Mouse (Mus musculus) neural tube, embryonic 11.5 days (tissue): ENCODE data around the gene Msh6. TPM values are rescaled to one million over a fixed set of nuclear protein-coding genes. Genes with fewer than 3 reads are reported as not detected.
"Not testable (repeated sequence)": the region's sequence is repeated elsewhere in the genome, so short reads cannot be mapped to it uniquely, and the experiment has no call there.

Experiments
- ATAC-seq: fragments of 200-750 bp; cut with Nextera tagmentation; 2 replicates; pipeline ENCODE4 v1.8.0; 2017; ENCODE audit warnings: moderate number of reproducible peaks, mild to moderate bottlenecking, moderate TSS enrichment, moderate library complexity; ENCODE audit not compliant: insufficient read depth, low FRiP score, low TSS enrichment
- DNase-seq: peaks from one replicate; pipeline ENCODE4 v3.0.0-alpha.2; 2015; ENCODE audit warnings: low spot score
- H3K27ac ChIP-seq: fragments of 300-500 bp; sonication (generic); 2 replicates; pipeline ENCODE4 v1.5.1; 2014; ENCODE audit warnings: low read depth, mild to moderate bottlenecking, low read length
- H3K27me3 ChIP-seq: fragments of 300-500 bp; sonication (generic); 2 replicates; pipeline ENCODE4 v1.6.1; 2014; ENCODE audit warnings: mild to moderate bottlenecking, low read length, mixed read lengths; ENCODE audit not compliant: control insufficient read depth, insufficient read depth
- H3K36me3 ChIP-seq: fragments of 300-500 bp; sonication (generic); 2 replicates; pipeline ENCODE4 v1.6.1; 2014; ENCODE audit warnings: mild to moderate bottlenecking, low read length, moderate library complexity, mixed read lengths; ENCODE audit not compliant: control insufficient read depth, insufficient read depth
- H3K4me1 ChIP-seq: fragments of 300-500 bp; sonication (generic); 2 replicates; pipeline ENCODE4 v1.6.1; 2014; ENCODE audit warnings: low read length, mixed read lengths; ENCODE audit not compliant: control insufficient read depth, insufficient read depth
- H3K4me2 ChIP-seq: fragments of 300-500 bp; sonication (generic); 2 replicates; pipeline ENCODE4 v1.6.1; 2014; ENCODE audit warnings: low read depth, mild to moderate bottlenecking, moderate library complexity
- H3K4me3 ChIP-seq: fragments of 300-500 bp; sonication (generic); 2 replicates; pipeline ENCODE4 v1.5.1; 2014; ENCODE audit warnings: low read depth, low read length
- H3K9ac ChIP-seq: fragments of 300-500 bp; sonication (generic); 2 replicates; pipeline ENCODE4 v1.6.1; 2014; ENCODE audit warnings: mild to moderate bottlenecking, low read length
- H3K9me3 ChIP-seq: fragments of 300-500 bp; sonication (generic); 2 replicates; pipeline ENCODE4 v1.6.1; 2016; ENCODE audit warnings: low read length; ENCODE audit not compliant: control insufficient read depth
- WGBS: fragments of 180-500 bp; shearing (Covaris S2); extraction: QIAGEN DNeasy Blood & Tissue Kit; methylation state at CpG from one replicate; pipeline ENCODE4 v1.1.7; 2014; 5-methylcytosine and 5-hydroxymethylcytosine counted together
- polyA plus RNA-seq: library from polyadenylated mRNA; unstranded; fragments of >200 nt; fragmentation: Nextera tagmentation; extraction: Ambion mirVana; gene quantifications from 2 replicates; pipeline ENCODE4 v1.2.1, GENCODE M21; 2014

The Msh6 gene
- polyA plus RNA-seq, 1 experiment from 2014 or later = 84.5 TPM

DNA sequence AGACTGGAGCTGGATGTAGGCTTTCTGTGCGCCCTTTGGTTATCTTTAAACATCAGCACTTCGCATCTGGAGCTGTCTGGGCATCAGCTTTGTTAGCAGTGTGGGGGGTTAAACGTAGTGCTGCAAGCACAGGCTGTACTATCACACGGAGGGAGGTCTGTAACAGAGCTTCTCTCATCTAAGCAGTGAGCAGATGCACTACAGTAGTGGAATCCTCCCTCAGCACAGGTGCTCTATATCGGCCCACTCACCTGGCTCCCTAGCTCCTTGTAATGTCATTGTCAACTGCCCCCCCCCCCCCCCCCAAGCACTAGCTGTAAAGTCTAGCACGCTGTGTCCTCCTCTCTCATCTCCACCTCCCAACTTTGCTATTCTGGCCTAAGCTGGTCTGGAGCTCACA, 12.6 kb downstream of the Msh6 start:
- H3K4me3 ChIP-seq = no peak overlapping the region
- no peak overlapping the region for H3K4me2 ChIP-seq
- WGBS = 87% methylated on average over 6 of the region's 6 CpGs
- no peaks in the 10 kb centered on the region for H3K4me1 ChIP-seq
- H3K27ac ChIP-seq = no peak overlapping the region
- ATAC-seq (no peak), DNase-seq (no peak)
- no peaks in the 10 kb centered on the region for H3K27me3 ChIP-seq
- H3K9me3 ChIP-seq = no peaks in the 10 kb centered on the region
- no peak overlapping the region for H3K9ac ChIP-seq
- H3K36me3 ChIP-seq = peaks cover 16% of the 10 kb centered on the region

DNA sequence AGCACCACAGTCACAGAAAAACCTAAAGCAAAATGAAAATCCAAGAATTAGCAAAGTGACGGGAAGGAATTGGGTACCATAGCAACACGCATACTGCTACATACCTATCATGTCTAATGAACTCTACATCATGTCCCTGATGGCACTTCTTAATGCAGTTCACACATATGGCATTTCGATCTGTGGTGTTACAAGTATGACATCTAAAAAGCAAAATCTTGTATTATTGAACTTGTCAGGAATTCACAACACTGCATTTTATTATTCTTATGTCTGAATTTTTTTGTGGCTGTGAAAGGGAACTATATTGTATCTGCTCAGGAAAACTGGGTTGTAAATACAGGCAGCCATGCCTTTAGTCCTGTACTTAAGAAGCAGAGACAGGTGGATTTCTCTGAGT, 17.3 kb downstream of the Msh6 start:
- WGBS = 90% methylated on average over 3 of the region's 3 CpGs
- H3K4me2 ChIP-seq = no peak overlapping the region

DNA sequence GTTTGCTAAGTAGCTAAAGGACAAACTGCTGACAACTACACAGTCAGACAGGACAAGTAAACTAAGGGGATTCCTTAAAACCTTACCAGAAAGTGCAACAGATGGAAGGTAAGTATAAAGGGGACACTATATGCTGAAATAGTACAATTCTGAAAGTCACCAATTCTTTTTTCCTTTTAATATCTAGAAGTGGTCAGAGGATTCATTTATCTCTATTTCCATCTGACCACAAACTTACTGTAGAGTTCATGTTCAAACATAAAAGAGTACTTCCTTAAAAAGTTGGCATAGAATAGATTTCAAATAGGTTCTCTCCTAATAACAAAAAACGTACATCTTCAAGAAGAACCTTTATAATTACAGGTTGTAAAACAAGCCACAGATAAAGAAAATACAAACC, 18.5 kb downstream of the Msh6 start:
- H3K4me3 ChIP-seq = no peak overlapping the region
- no peaks in the 10 kb centered on the region for H3K9me3 ChIP-seq
- H3K27me3 ChIP-seq = no peaks in the 10 kb centered on the region
- H3K36me3 ChIP-seq = peaks cover 11% of the 10 kb centered on the region; the same call in 1 of the 2 replicates
- no peak overlapping the region for H3K4me2 ChIP-seq
- 94% methylated on average over 1 of the region's 1 CpGs for WGBS
- H3K9ac ChIP-seq = no peak overlapping the region
- DNase-seq (no peak), ATAC-seq (no peak)
- no peaks in the 10 kb centered on the region for H3K4me1 ChIP-seq
- H3K27ac ChIP-seq = no peak overlapping the region

More for the DNA sequence above, 17.3 kb downstream of the Msh6 start:
- no peak for ATAC-seq
- no peak for DNase-seq
- H3K9me3 ChIP-seq = no peaks in the 10 kb centered on the region
- no peaks in the 10 kb centered on the region for H3K27me3 ChIP-seq
- no peaks in the 10 kb centered on the region for H3K4me1 ChIP-seq
- H3K27ac ChIP-seq = no peak overlapping the region
- H3K9ac ChIP-seq = no peak overlapping the region
- no peak overlapping the region for H3K4me3 ChIP-seq
- H3K36me3 ChIP-seq = peaks cover 11% of the 10 kb centered on the region; the same call in 1 of the 2 replicates

DNA sequence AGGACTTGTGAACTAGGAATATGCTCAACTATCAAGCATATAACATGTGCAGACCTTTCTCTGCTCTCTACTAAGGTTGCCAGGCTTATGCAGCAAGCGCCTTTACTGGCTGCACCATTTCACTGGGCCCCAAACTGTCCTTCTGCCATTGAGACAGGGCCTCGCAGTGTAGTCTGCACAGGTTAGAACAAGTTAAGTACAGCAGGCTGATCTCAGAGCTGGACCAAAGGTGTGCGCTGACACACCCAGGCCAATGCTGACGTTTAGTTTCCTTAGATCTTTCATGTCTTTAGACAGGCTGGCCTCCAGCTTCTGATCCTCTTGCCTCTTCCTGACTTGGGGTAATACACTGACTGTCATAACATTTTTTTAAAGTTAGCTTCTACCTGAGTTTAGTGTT, 22.9 kb downstream of the Msh6 start:
- Histone ChIP-seq H3K36me3 (peaks cover 4% of the 10 kb centered on the region), H3K9me3 (no peaks in the 10 kb centered on the region), H3K4me3 (no peak overlapping the region), H3K9ac (no peak overlapping the region), H3K27me3 (no peaks in the 10 kb centered on the region), H3K27ac (no peak overlapping the region), H3K4me1 (no peaks in the 10 kb centered on the region), H3K4me2 (no peak overlapping the region)
- ATAC-seq = no peak
- WGBS = 90% methylated on average over 4 of the region's 4 CpGs
- no peak for DNase-seq

DNA sequence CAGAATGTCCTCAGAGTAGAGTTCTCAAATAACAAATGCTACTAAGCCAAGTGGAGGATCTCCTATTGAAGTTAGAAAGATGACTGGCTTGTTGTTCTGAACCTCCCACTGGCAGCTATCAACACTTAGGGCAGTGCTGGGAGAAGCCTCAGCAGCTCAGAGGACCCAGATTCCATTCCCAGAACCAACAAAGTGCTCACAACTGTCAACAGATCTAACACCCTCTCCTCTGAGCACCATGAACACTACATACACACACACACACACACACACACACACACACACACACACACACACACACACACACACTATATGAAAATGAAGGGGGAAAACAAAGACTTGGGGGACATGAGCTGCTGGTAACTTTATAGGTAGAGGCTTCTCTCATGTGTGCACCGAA, 30.0 kb downstream of the Msh6 start:
- 100% methylated on average over 1 of the region's 1 CpGs for WGBS
- Histone ChIP-seq H3K4me3 (no peak overlapping the region), H3K27me3 (no peaks in the 10 kb centered on the region), H3K9me3 (no peaks in the 10 kb centered on the region), H3K27ac (no peak overlapping the region), H3K36me3 (peaks cover 6% of the 10 kb centered on the region), H3K9ac (no peak overlapping the region), H3K4me2 (no peak overlapping the region), H3K4me1 (no peaks in the 10 kb centered on the region)
- DNase-seq = no peak
- no peak for ATAC-seq

DNA sequence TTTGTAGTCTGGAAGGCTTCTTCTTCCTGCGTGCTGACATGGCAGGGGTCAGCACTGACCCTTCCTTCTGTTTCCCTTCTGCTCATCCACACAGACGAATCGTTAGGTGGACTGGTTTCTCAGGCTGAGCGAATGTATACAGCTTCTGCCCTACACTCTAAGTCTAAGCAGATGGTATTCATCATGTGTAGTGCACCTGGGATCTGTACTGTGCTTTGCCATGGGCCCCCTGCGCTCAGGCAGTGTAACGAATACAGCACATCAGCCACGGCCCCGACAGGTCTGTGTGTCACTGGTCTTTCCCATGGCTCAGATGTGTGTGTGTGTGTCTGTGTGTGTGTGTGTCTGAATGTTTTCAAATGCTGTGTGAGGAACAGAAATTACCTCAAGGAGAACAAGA, 32.1 kb downstream of the Msh6 start:
- no peak overlapping the region for H3K4me3 ChIP-seq
- no peak for DNase-seq
- WGBS = 86% methylated on average over 8 of the region's 8 CpGs
- H3K4me1 ChIP-seq = no peaks in the 10 kb centered on the region
- peaks cover 7% of the 10 kb centered on the region for H3K36me3 ChIP-seq
- H3K9ac ChIP-seq = no peak overlapping the region
- no peak overlapping the region for H3K4me2 ChIP-seq
- no peaks in the 10 kb centered on the region for H3K9me3 ChIP-seq
- no peak overlapping the region for H3K27ac ChIP-seq
- ATAC-seq = no peak
- H3K27me3 ChIP-seq = no peaks in the 10 kb centered on the region

DNA sequence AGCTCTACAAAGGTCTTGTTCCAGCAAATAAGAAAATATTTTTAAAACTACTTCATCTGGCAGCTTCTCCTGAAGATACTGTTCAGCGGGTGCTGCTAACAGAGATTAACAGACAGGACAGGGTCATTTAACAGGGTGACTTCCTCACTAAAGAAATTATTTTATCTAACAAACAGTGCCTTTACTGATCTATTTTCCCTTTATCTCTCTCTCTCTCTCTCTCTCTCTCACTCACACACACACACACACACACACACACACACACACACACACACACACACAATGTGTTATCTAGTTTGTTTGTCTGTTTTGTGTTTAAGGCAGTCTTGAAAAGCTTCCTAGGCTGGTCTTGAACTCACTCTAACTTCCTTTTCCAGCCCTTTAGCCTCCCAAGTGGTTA, 39.6 kb downstream of the Msh6 start:
- Histone ChIP-seq H3K36me3 (peaks cover 7% of the 10 kb centered on the region; the same call in 1 of the 2 replicates), H3K4me2 (no peak overlapping the region), H3K4me1 (no peaks in the 10 kb centered on the region), H3K27me3 (no peaks in the 10 kb centered on the region), H3K27ac (no peak overlapping the region), H3K9me3 (no peaks in the 10 kb centered on the region), H3K9ac (no peak overlapping the region), H3K4me3 (no peak overlapping the region)
- WGBS = 82% methylated on average over 1 of the region's 1 CpGs
- ATAC-seq = no peak
- no peak for DNase-seq

DNA sequence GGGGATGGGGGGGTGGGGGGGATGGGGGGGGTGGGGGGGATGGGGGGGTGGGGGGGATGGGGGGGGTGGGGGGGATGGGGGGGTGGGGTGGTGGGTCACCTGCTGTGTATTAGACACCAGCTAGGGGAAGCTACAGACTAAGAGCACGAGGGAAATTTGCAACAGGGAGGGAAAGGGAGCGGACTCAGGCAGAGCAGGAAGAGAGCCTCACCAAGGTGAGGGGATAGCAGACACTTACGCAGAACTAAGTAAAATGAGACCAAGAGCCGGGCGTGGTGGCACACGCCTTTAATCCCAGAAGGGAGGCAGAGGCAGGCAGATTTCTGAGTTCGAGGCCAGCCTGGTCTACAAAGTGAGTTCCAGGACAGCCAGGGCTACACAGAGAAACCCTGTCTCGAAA, 41.2 kb downstream of the Msh6 start:
- DNase-seq, H3K36me3 ChIP-seq, H3K27me3 ChIP-seq, H3K9ac ChIP-seq, H3K27ac ChIP-seq, H3K9me3 ChIP-seq, H3K4me1 ChIP-seq, H3K4me3 ChIP-seq, H3K4me2 ChIP-seq, ATAC-seq: not testable (repeated sequence)
- 91% methylated on average over 8 of the region's 8 CpGs for WGBS

DNA sequence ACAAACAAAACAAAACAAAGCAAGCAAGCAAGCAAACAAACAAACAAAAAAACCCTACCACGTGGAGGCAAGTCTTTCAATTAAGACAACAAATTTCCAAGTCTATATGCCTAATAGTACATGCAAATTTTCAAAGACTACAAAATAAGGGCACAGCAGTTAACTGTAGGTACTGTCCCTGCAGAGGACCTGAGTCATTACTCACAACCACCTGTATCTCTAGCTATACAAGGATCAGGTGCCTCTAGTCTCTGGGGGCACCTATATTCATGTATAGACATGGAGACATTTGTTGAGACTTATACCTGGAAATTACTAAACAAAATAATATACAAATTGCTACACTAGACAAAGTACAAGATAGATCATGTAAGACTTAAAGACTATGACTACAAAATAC, 49.1 kb downstream of the Msh6 start:
- Histone ChIP-seq H3K9me3 (no peaks in the 10 kb centered on the region), H3K4me2 (no peak overlapping the region), H3K36me3 (no peaks in the 10 kb centered on the region), H3K27ac (no peak overlapping the region), H3K4me1 (no peaks in the 10 kb centered on the region), H3K4me3 (no peak overlapping the region), H3K27me3 (no peaks in the 10 kb centered on the region), H3K9ac (no peak overlapping the region)
- no peak for DNase-seq
- 89% methylated on average over 1 of the region's 1 CpGs for WGBS
- ATAC-seq = no peak
